Comparison of ENCODE assay signal across 13 mouse cellular contexts in genomic region chr3:105591766-105592165, GRCm38 (mm10).
"Had no signal": no experiment of that assay in that cellular context is flagged by ENCODE, and none has a peak within 500 bp of the region (broad histone marks: within the 10 kb centered on the region; RNA-seq: fewer than 3 reads in every experiment).

No protein-coding gene starts in this region.

- H3K27ac ChIP-seq: midbrain, embryonic 10.5 days; midbrain, embryonic 12.5 days; neural tube, embryonic 12.5 days; stomach, embryonic 15.5 days; stomach, postnatal 0 days had no signal

- H3K9ac ChIP-seq: lung, embryonic 14.5 days; midbrain, embryonic 12.5 days; neural tube, embryonic 12.5 days; stomach, embryonic 15.5 days had no signal

- H3K4me3 ChIP-seq: midbrain, embryonic 10.5 days; midbrain, embryonic 12.5 days; neural tube, embryonic 12.5 days; stomach, embryonic 15.5 days had no signal

- H3K4me2 ChIP-seq: lung, embryonic 14.5 days; midbrain, embryonic 12.5 days; neural tube, embryonic 12.5 days; stomach, embryonic 15.5 days had no signal

- H3K27me3 ChIP-seq: midbrain, embryonic 12.5 days; neural tube, embryonic 12.5 days; stomach, embryonic 15.5 days had no signal

- H3K36me3 ChIP-seq: midbrain, embryonic 10.5 days; midbrain, embryonic 12.5 days; neural tube, embryonic 12.5 days; stomach, embryonic 15.5 days had no signal

- DNase-seq: lung, embryonic 14.5 days; lung, postnatal 10 days; lung, postnatal 4 days; midbrain, embryonic 14.5 days; right cerebral cortex, postnatal 14 days; thymus, adult 2 months; thymus, postnatal 25 days; thymus, postnatal 4 days had no signal

- H3K9me3 ChIP-seq: midbrain, embryonic 10.5 days; midbrain, embryonic 12.5 days; neural tube, embryonic 12.5 days; stomach, embryonic 15.5 days had no signal

- H3K4me1 ChIP-seq: stomach, embryonic 15.5 days had no signal
